In the genomic region with DNA sequence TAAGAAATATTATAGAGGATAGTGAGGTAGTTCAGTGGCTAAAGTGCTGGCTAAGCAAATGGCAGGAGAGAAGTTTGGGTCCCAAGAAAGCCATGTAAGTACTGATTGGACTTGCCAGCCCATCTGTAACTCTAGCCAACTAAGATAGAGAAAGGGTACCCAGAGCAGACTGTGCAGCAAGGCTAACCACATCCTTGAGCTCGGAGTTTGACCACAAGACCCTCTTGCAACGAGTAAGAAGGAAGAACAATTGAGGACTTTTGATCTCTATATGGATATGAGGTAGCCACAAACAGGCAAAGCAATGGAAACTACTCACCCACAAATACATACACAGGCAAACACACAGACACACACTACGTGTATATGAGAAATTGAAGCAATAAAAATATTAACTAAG, we compare ENCODE assay signal across 17 mouse cellular contexts.
"Had no signal": no experiment of that assay in that cellular context is flagged by ENCODE, and none has a peak within 500 bp of the region (broad histone marks: within the 10 kb centered on the region; RNA-seq: fewer than 3 reads in every experiment).

No protein-coding gene starts in this region.

- H3K27me3 ChIP-seq: liver, embryonic 15.5 days; lung, embryonic 15.5 days; megakaryocyte, embryonic 14.5 days; midbrain, embryonic 13.5 days; midbrain, embryonic 15.5 days; neural tube, embryonic 12.5 days; stomach, embryonic 15.5 days had no signal

- H3K4me1 ChIP-seq: liver, embryonic 15.5 days; lung, embryonic 15.5 days; midbrain, embryonic 13.5 days; midbrain, embryonic 15.5 days; neural tube, embryonic 12.5 days; stomach, embryonic 15.5 days had no signal

- DNase-seq: liver, postnatal 0 days; lung, adult 2 months; lung, postnatal 14 days; lung, postnatal 36 days; right cerebral cortex, postnatal 14 days; thymus, postnatal 14 days; thymus, postnatal 36 days had no signal

- ATAC-seq: liver, postnatal 0 days; lung, postnatal 0 days; midbrain, embryonic 13.5 days; midbrain, embryonic 15.5 days had no signal

- H3K9me3 ChIP-seq: liver, embryonic 15.5 days; lung, embryonic 15.5 days; megakaryocyte, embryonic 14.5 days; midbrain, embryonic 13.5 days; midbrain, embryonic 15.5 days; neural tube, embryonic 12.5 days; stomach, embryonic 15.5 days had no signal

- H3K4me3 ChIP-seq: liver, embryonic 15.5 days; lung, embryonic 15.5 days; megakaryocyte, embryonic 14.5 days; midbrain, embryonic 13.5 days; midbrain, embryonic 15.5 days; neural tube, embryonic 12.5 days; stomach, embryonic 15.5 days had no signal

- H3K27ac ChIP-seq: liver, embryonic 15.5 days; lung, embryonic 15.5 days; macrophage; midbrain, embryonic 13.5 days; midbrain, embryonic 15.5 days; neural tube, embryonic 12.5 days; stomach, embryonic 15.5 days; stomach, postnatal 0 days had no signal

- H3K36me3 ChIP-seq: liver, embryonic 15.5 days; lung, embryonic 15.5 days; midbrain, embryonic 13.5 days; midbrain, embryonic 15.5 days; neural tube, embryonic 12.5 days; stomach, embryonic 15.5 days had no signal
